Mouse (Mus musculus): ENCODE measurements around the gene Defb45.
A peak's percentile ranks its signal among the peaks of the same experiment; 100 is the strongest.

Gene Defb45

GRCm38 (mm10) chr2:152599299-152599698 is at the start of gene Defb45:
TSS of gene Defb45 (minus strand) at chr2:152599399.
- no peak for ATAC-seq (ENCODE audit: insufficient number of reproducible peaks, low FRiP score, low TSS enrichment)

DNA sequence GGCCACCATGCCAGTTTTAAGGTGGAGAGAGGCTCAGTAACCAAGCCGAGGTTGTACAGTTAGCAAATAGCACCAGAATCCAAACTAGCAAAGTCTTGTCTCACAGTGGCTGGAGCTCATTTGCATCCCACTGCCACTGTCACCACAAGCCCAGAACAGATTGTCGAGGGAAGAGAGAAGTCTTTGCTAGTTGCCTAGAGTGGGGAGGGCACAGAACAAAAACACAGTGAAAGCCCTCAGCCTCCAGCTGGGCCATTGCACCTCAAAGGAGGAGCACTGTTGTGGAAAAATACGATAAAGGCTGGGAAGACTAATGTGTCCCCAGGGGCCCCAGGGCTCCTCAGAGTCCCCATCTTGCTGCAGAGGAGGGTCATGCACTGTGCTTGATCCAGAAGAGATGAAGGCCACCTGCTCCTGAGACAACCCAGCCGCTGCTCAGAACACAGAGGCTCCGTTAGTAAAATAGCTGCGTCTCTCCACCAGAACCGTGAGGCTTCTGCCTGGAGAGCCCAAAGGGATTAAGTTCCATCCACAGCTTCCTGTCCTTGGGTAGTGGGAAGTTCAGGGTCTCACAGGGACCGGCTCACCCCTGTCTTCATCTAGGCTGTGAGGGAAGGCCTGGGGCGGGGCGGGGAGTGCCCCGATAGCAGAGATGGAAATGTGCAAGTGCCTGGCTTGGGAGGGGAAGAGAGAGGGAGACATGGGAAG is 40.4 kb upstream of the Defb45 start:
- ATAC-seq (ENCODE audit: insufficient number of reproducible peaks, low FRiP score, low TSS enrichment) = no peak

DNA sequence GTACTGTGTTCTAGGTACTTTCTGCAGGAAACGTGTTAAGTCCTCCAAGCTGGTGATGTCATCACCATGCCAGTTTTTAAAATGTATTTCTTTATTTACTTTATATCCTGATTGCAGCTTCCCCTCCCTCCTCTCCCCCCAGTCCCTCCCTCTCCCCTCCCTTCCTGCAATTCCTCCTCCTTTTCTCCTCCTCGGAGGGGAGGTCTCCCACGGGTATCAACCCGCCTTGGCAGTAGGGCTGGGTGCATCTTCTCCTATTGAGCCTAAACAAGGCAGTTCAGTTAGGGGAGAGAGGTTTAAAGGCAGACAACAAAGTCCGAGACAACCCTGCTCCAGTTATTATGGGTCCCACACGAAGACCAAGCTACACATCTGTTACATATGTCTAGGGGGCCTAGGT is 39.7 kb upstream of the Defb45 start:
- no peak for ATAC-seq (ENCODE audit: insufficient number of reproducible peaks, low FRiP score, low TSS enrichment)

- ATAC-seq (ENCODE audit: insufficient number of reproducible peaks, low FRiP score, low TSS enrichment) = no peak
Observed at GRCm38 (mm10) chr2:152637381-152637780, 38.2 kb upstream of the Defb45 start.

DNA sequence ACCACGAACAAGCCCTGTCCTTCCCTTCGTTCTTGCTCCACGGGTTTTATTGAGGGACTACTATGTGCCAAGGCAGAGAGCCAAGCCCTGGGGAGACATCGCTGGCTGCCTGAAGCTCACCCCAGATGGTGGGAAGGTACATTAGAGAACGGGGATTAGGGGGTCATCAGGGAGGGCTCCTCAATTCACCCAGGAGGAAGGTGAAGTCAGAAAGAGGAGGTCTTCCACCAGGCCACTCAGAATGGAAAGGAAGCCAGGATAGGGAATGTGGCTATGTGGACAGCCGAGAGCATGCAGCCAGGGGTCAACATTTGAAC is 37.8 kb upstream of the Defb45 start:
- ATAC-seq (ENCODE audit: insufficient number of reproducible peaks, low FRiP score, low TSS enrichment) = no peak

- no peak for ATAC-seq (ENCODE audit: insufficient number of reproducible peaks, low FRiP score, low TSS enrichment)
Observed at GRCm38 (mm10) chr2:152636246-152637005, 37.2 kb upstream of the Defb45 start.

DNA sequence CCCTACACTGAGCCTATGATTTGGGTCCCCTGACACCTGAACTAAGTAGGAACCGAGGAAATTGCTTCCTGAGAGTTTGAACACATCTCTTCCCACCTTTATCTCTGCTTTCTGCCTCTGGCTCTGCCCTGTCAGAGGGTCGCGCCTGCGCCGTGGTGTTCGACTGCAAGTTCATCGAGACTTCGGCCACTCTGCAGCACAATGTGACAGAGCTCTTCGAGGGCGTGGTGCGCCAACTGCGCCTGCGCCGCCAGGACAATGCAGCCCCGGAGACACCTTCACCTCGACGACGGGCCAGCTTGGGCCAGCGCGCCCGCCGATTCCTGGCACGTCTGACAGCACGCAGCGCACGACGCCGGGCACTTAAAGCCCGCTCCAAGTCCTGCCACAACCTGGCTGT is 35.1 kb upstream of the Defb45 start:
- no peak for ATAC-seq (ENCODE audit: insufficient number of reproducible peaks, low FRiP score, low TSS enrichment)

- ATAC-seq (ENCODE audit: insufficient number of reproducible peaks, low FRiP score, low TSS enrichment) = no peak
Observed at GRCm38 (mm10) chr2:152633334-152633733, 34.1 kb upstream of the Defb45 start.

- ATAC-seq (ENCODE audit: insufficient number of reproducible peaks, low FRiP score, low TSS enrichment) = no peak
Observed at GRCm38 (mm10) chr2:152629904-152630303, 30.7 kb upstream of the Defb45 start.

- no peak for ATAC-seq (ENCODE audit: insufficient number of reproducible peaks, low FRiP score, low TSS enrichment)
Observed at GRCm38 (mm10) chr2:152629239-152629638, 30.0 kb upstream of the Defb45 start.

GRCm38 (mm10) chr2:152628066-152628465 is 28.9 kb upstream of the Defb45 start:
- no peak for ATAC-seq (ENCODE audit: insufficient number of reproducible peaks, low FRiP score, low TSS enrichment)

- no peak for ATAC-seq (ENCODE audit: insufficient number of reproducible peaks, low FRiP score, low TSS enrichment)
Observed at GRCm38 (mm10) chr2:152626774-152627591, 27.8 kb upstream of the Defb45 start, which contains the start of gene Rem1. TSS of gene Rem1 (plus strand) at chr2:152626951.

DNA sequence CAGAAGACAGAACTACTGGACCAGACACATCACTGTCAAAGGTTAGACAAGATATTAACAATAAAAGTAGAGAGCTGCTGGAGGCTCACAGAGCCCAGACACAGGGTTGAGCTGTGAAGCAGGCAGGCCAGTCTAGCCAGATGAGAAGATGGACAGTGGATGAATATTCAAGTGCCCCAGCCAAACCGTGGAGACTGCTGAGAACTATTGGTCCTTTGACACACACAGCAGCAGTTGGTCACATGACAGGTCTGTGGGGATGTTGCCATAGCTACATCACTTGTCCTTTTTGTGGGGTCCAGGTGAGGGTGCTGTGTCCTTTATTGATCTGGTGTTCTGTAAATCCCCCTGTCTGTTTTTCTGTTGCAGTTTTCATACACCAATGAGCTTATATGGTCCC is 26.1 kb upstream of the Defb45 start:
- ATAC-seq (ENCODE audit: insufficient number of reproducible peaks, low FRiP score, low TSS enrichment) = no peak

GRCm38 (mm10) chr2:152624566-152624965 is 25.4 kb upstream of the Defb45 start:
- no peak for ATAC-seq (ENCODE audit: insufficient number of reproducible peaks, low FRiP score, low TSS enrichment)

DNA sequence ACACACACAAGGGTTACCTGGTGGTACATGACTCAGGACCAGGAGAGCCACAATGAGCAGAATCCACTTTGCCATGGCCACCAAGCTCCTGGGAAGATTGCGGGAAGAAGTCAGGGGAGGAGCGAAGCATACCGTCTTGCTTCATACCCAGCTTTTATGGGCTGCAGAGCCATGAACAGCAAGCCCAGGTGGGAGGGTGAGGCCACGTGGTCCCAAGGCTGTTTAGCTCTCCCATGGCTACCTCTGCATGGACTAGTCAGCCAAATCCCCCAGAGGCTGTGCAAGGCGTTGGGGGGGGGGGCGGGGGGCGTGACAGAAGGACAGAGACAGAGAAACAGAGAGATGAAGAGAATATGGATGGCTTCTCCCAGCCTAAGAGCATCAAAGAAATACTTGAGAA is 23.8 kb upstream of the Defb45 start, which contains the start of gene Defb25:
Gene Defb25 (minus strand): TSS at position 101 of the 400 bp plus-strand sequence.
- ATAC-seq (ENCODE audit: insufficient number of reproducible peaks, low FRiP score, low TSS enrichment) = no peak

DNA sequence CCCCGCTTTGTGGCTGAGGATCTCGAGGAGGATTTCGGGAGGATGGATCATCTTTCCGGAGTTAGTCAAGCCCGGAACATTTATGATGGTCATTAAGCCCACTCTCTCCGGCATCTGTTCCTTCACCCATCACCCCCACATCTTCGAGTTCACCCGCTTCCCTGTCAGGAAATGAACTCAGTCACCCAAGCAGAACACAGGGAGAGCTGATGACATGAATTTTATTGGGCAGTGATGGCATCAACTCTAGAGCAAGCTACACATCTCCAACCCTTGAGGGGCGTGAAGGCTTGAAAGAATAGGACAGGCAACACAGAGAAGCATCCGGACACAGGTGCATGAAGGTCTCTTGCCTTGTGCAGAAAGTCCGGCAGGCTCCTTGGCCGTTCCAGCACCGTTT is 23.0 kb upstream of the Defb45 start:
- no peak for ATAC-seq (ENCODE audit: insufficient number of reproducible peaks, low FRiP score, low TSS enrichment)

- ATAC-seq (ENCODE audit: insufficient number of reproducible peaks, low FRiP score, low TSS enrichment) = no peak
Observed at GRCm38 (mm10) chr2:152620367-152621134, 21.4 kb upstream of the Defb45 start.

DNA sequence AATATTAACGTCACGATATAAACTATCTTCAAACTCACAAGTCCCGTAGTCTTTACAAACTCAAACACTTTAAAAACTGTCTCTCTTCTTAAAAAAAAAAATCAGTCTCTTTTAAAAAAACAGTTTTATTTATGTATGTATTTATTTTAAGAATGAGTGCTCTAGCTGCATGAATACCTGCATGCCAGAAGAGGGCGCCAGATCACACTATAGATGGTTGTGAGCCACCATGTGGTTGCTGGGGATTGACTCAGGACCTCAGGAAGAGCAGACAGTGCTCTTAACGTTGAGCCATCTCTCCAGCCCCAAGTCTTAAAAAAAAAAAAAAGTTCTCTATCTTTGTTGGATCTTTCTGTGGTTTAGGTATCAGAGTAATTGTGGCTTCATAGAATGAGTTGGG is 18.2 kb upstream of the Defb45 start:
- ATAC-seq (ENCODE audit: insufficient number of reproducible peaks, low FRiP score, low TSS enrichment) = no peak

GRCm38 (mm10) chr2:152616470-152616869 is 17.3 kb upstream of the Defb45 start:
- no peak for ATAC-seq (ENCODE audit: insufficient number of reproducible peaks, low FRiP score, low TSS enrichment)

DNA sequence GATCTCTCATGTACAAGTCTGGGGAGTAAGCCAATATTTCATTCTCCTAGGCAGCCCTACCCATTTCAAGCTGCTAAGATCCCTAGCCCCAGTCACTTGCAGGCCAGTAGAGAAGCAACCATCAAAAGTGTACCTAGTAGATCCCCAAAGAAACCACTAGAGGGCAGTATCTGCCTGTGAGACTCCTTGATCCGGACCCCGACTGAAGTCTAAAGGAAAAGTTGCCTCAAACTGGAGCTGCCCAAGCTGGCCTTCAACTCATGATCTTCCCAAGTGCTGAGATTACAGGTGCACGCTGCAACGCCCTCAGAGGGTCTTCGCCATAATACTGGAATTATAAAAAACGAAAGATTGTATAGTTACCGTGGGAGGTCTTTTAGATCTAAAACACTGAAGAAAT is 16.4 kb upstream of the Defb45 start:
- ATAC-seq (ENCODE audit: insufficient number of reproducible peaks, low FRiP score, low TSS enrichment) = peak; percentile 72
